Mouse (Mus musculus): Measurements from ENCODE around the gene Rassf9. TPM values are rescaled to one million over a fixed set of nuclear protein-coding genes. Genes with fewer than 3 reads are reported as not detected.

Gene Rassf9
- total and polyA plus RNA-seq, 3 experiments, result 2.0 to 13.6 (median 6.8) TPM

GRCm38 (mm10) chr10:102594306-102594705, 82.3 kb downstream of the Rassf9 start:
- H3K36me3 ChIP-seq (ENCODE audit: control insufficient read depth, insufficient read depth, low read length), result no peaks in the 10 kb centered on the region
- no peak overlapping the region for H3K4me3 ChIP-seq
- TF ChIP-seq POLR2A (IDR thresholded peaks at IDR 0.05; ENCODE audit: insufficient read depth, low read depth, low read length) (no peak), EP300 (IDR thresholded peaks at IDR 0.05; ENCODE audit: insufficient read depth, low read depth, low read length) (no peak), CTCF (IDR thresholded peaks at IDR 0.05) (no peak)
- no peak for DNase-seq
- no peak overlapping the region for H3K9ac ChIP-seq (ENCODE audit: low read depth, low read length)
- no peaks in the 10 kb centered on the region for H3K27me3 ChIP-seq (ENCODE audit: control insufficient read depth, insufficient read depth, low read length)
- H3K27ac ChIP-seq, result no peak overlapping the region
- WGBS, result 80% methylated on average over 2 of the region's 2 CpGs
- no peaks in the 10 kb centered on the region for H3K79me2 ChIP-seq (replicated peaks; ENCODE audit: control insufficient read depth, insufficient read depth, low read length)
- intact Hi-C loops (cut with DNase I), result no loop called here
- H3K4me1 ChIP-seq (ENCODE audit: control insufficient read depth, insufficient read depth, low read length), result peaks cover 3% of the 10 kb centered on the region

Other genes with a start within 250 kb of the Rassf9 start
- gene Nts, start 21.7 kb upstream of the Rassf9 start, total RNA-seq (2021), result 1 to 10 TPM in 1 of 2 experiments, under 1 TPM in 1; 0.66 to 1.0 TPM
- 0.41 and 0.97 TPM in 2 replicates for gene Nts, start 21.7 kb upstream of the Rassf9 start, polyA plus RNA-seq (2012; rRNA removed)